Mouse (Mus musculus): Measurements from ENCODE around the gene Tnfsf8.

Gene Tnfsf8

GRCm38 (mm10) chr4:63860688-63861540 is at the start of gene Tnfsf8:
Gene Tnfsf8, minus strand, starts transcription at chr4:63861347.
- DNase-seq (ENCODE audit: low read depth in 2 of 2, low spot score in 2 of 2), result peak; percentile 15 to 37

GRCm38 (mm10) chr4:63908511-63908910 is 47.4 kb upstream of the Tnfsf8 start:
- no peak for DNase-seq (ENCODE audit: low read depth in 2 of 2, low spot score in 2 of 2)

GRCm38 (mm10) chr4:63907473-63907872 is 46.3 kb upstream of the Tnfsf8 start:
- DNase-seq (ENCODE audit: low read depth in 2 of 2, low spot score in 2 of 2), result no peak

GRCm38 (mm10) chr4:63906050-63906449 is 44.9 kb upstream of the Tnfsf8 start:
- DNase-seq (ENCODE audit: low read depth in 2 of 2, low spot score in 2 of 2), result no peak

GRCm38 (mm10) chr4:63899081-63899523 is 38.0 kb upstream of the Tnfsf8 start:
- no peak for DNase-seq (ENCODE audit: low read depth in 2 of 2, low spot score in 2 of 2)

- no peak for DNase-seq (ENCODE audit: low read depth in 2 of 2, low spot score in 2 of 2)
Observed at GRCm38 (mm10) chr4:63897152-63897551, 36.0 kb upstream of the Tnfsf8 start.

- no peak for DNase-seq (ENCODE audit: low read depth in 2 of 2, low spot score in 2 of 2)
Observed at GRCm38 (mm10) chr4:63886156-63886555, 25.0 kb upstream of the Tnfsf8 start.

GRCm38 (mm10) chr4:63876720-63877119 is 15.6 kb upstream of the Tnfsf8 start:
- no peak for DNase-seq (ENCODE audit: low read depth in 2 of 2, low spot score in 2 of 2)

- DNase-seq (ENCODE audit: low read depth in 2 of 2, low spot score in 2 of 2), result no peak
Observed at GRCm38 (mm10) chr4:63875480-63875879, 14.3 kb upstream of the Tnfsf8 start.

GRCm38 (mm10) chr4:63870678-63871077 is 9.5 kb upstream of the Tnfsf8 start:
- DNase-seq (ENCODE audit: low read depth in 2 of 2, low spot score in 2 of 2), result no peak

GRCm38 (mm10) chr4:63868770-63869169 is 7.6 kb upstream of the Tnfsf8 start:
- no peak for DNase-seq (ENCODE audit: low read depth in 2 of 2, low spot score in 2 of 2)

- DNase-seq (ENCODE audit: low read depth in 2 of 2, low spot score in 2 of 2), result no peak
Observed at GRCm38 (mm10) chr4:63862953-63863352, 1.8 kb upstream of the Tnfsf8 start.

GRCm38 (mm10) chr4:63862092-63862697 is 1.0 kb upstream of the Tnfsf8 start:
- DNase-seq (ENCODE audit: low read depth in 2 of 2, low spot score in 2 of 2), result no peak

- DNase-seq (ENCODE audit: low read depth in 2 of 2, low spot score in 2 of 2), result no peak
Observed at GRCm38 (mm10) chr4:63860236-63860635, 911 bp downstream of the Tnfsf8 start.

GRCm38 (mm10) chr4:63859785-63860203 is 1.4 kb downstream of the Tnfsf8 start:
- no peak for DNase-seq (ENCODE audit: low read depth in 2 of 2, low spot score in 2 of 2)

- DNase-seq (ENCODE audit: low read depth in 2 of 2, low spot score in 2 of 2), result no peak
Observed at GRCm38 (mm10) chr4:63858646-63859224, 2.4 kb downstream of the Tnfsf8 start.

- DNase-seq (ENCODE audit: low read depth in 2 of 2, low spot score in 2 of 2), result no peak
Observed at GRCm38 (mm10) chr4:63856764-63857163, 4.4 kb downstream of the Tnfsf8 start.

- no peak for DNase-seq (ENCODE audit: low read depth in 2 of 2, low spot score in 2 of 2)
Observed at GRCm38 (mm10) chr4:63853782-63854386, 7.3 kb downstream of the Tnfsf8 start.

- DNase-seq (ENCODE audit: low read depth in 2 of 2, low spot score in 2 of 2), result no peak
Observed at GRCm38 (mm10) chr4:63850082-63850481, 11.1 kb downstream of the Tnfsf8 start.

- DNase-seq (ENCODE audit: low read depth in 2 of 2, low spot score in 2 of 2), result no peak
Observed at GRCm38 (mm10) chr4:63846881-63847597, 14.1 kb downstream of the Tnfsf8 start.

GRCm38 (mm10) chr4:63845760-63846159 is 15.4 kb downstream of the Tnfsf8 start:
- no peak for DNase-seq (ENCODE audit: low read depth in 2 of 2, low spot score in 2 of 2)
